Mouse (Mus musculus) E14TG2a.4 (cell line): ENCODE data around the gene Epb41l4b.

Experiments used
- CTCF ChIP-seq: conservative IDR thresholded peaks from 2 replicates; pipeline ENCODE4 v1.5.1; 2014; ENCODE audit warnings: low read length
- NANOG ChIP-seq: IDR thresholded peaks from 2 replicates; pipeline ENCODE4 v1.6.1; 2014; ENCODE audit warnings: borderline replicate concordance, low read length, mixed read lengths
- POU5F1 ChIP-seq: IDR thresholded peaks from 2 replicates; pipeline ENCODE4 v1.6.1; 2014; ENCODE audit warnings: low read length, borderline replicate concordance

DNA sequence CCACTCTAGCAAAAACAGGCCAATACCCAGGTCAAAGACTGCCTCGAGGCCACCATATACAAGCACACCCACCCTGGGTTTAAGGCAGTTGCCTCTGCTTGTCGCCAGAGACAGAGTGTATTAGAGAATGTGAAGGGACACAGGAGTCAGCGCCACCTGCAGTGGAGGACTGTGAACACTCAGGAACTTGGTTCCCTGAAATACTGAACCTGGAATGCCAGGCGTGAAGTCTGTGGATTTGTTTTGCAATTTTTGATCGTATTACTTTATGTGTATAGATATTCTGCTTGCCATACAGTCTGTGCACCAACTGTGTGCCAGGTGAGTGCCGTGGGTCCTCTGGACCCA, 5.2 kb downstream of the Epb41l4b start:
- TF ChIP-seq CTCF (no peak), POU5F1 (no peak), NANOG (no peak)
